23 mouse cellular contexts compared by ENCODE assay signal in the genomic region with DNA sequence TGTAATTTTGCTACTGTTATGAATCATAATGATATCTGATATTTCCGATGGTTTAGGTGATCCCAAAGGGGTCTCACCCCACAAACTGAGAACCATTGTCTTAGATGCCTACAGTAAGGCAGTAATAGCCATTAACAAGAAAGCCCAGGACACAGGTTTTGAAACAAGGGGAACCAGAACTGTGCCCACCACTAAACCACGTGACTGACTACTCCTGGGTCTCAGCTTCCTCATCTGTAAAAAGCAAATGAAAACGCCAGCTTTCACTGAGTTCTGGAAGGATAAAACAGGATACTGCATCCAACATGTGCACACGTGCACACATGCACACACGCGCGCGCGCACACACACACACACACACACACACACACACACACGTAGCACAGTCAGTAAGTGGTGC. TPM values are rescaled to one million over a fixed set of nuclear protein-coding genes. Genes with fewer than 3 reads are reported as not detected.
DNase-seq lines count a peak whose midpoint lies in the region; ATAC-seq and TF ChIP-seq lines count a peak whose summit lies in the region.
"Had no signal": no experiment of that assay in that cellular context is flagged by ENCODE, and none has a peak within 500 bp of the region (broad histone marks: within the 10 kb centered on the region; RNA-seq: fewer than 3 reads in every experiment).

No protein-coding gene starts in this region.

- peak; percentile 37 for ATAC-seq in common myeloid progenitor, adult 5-6 weeks (replicated peaks; ENCODE audit: low read depth, poor library complexity, severe bottlenecking)
- ATAC-seq in stomach, postnatal 0 days (ENCODE audit: low FRiP score, low TSS enrichment), result no peak
- no peak for ATAC-seq in intestine, embryonic 15.5 days
- ATAC-seq: forebrain, embryonic 14.5 days had no signal

- peaks cover 69% of the 10 kb centered on the region for H3K4me1 ChIP-seq in megakaryocyte, embryonic 14.5 days
- H3K4me1 ChIP-seq in stomach, postnatal 0 days (replicated peaks; ENCODE audit: control insufficient read depth, insufficient read depth), result no peaks in the 10 kb centered on the region
- no peaks in the 10 kb centered on the region for H3K4me1 ChIP-seq in intestine, embryonic 15.5 days (replicated peaks)
- H3K4me1 ChIP-seq: embryonic facial prominence, embryonic 15.5 days; forebrain, embryonic 10.5 days; heart, embryonic 15.5 days; hindbrain, embryonic 15.5 days had no signal

- H3K79me3 ChIP-seq in C2C12 (ENCODE audit: low read depth), result no peaks in the 10 kb centered on the region

- no peak for TF ChIP-seq EP300 in stomach, postnatal 0 days (optimal IDR thresholded peaks at IDR 0.05)

- no peaks in the 10 kb centered on the region for H3K27me3 ChIP-seq in C2C12 (ENCODE audit: control insufficient read depth, insufficient read depth, insufficient read length)
- H3K27me3 ChIP-seq in megakaryocyte, embryonic 14.5 days (replicated peaks), result peaks cover 12% of the 10 kb centered on the region
- no peaks in the 10 kb centered on the region for H3K27me3 ChIP-seq in stomach, postnatal 0 days (ENCODE audit: control insufficient read depth, insufficient read depth, low read length)
- no peaks in the 10 kb centered on the region for H3K27me3 ChIP-seq in intestine, embryonic 15.5 days (replicated peaks)
- H3K27me3 ChIP-seq: embryonic facial prominence, embryonic 15.5 days; heart, embryonic 15.5 days; hindbrain, embryonic 15.5 days had no signal

- TF ChIP-seq CTCF in C2C12 (IDR thresholded peaks at IDR 0.05; ENCODE audit: control insufficient read depth, insufficient read depth, insufficient read length), result no peak
- no peak for TF ChIP-seq CTCF in stomach, postnatal 0 days (IDR thresholded peaks at IDR 0.05; ENCODE audit: low read depth)

- no peaks in the 10 kb centered on the region for H3K79me2 ChIP-seq in C2C12 (ENCODE audit: control insufficient read depth, insufficient read depth)

- no peaks in the 10 kb centered on the region for H3K36me3 ChIP-seq in C2C12 (ENCODE audit: control insufficient read depth, insufficient read depth)
- no peaks in the 10 kb centered on the region for H3K36me3 ChIP-seq in megakaryocyte, embryonic 14.5 days (replicated peaks; ENCODE audit: low read length)
- H3K36me3 ChIP-seq in stomach, postnatal 0 days (ENCODE audit: control insufficient read depth, insufficient read depth, low read length), result no peaks in the 10 kb centered on the region
- H3K36me3 ChIP-seq in intestine, embryonic 15.5 days, result no peaks in the 10 kb centered on the region
- H3K36me3 ChIP-seq: embryonic facial prominence, embryonic 15.5 days; forebrain, embryonic 10.5 days; G1E; heart, embryonic 15.5 days; hindbrain, embryonic 15.5 days had no signal

- H3K9ac ChIP-seq in stomach, postnatal 0 days (ENCODE audit: low read length), result no peak overlapping the region
- H3K9ac ChIP-seq in intestine, embryonic 15.5 days, result no peak overlapping the region
- H3K9ac ChIP-seq: embryonic facial prominence, embryonic 15.5 days; heart, embryonic 15.5 days; hindbrain, embryonic 15.5 days had no signal

- DNase-seq in layer of hippocampus, adult 9-11 months, result peak; percentile 59
- DNase-seq in layer of hippocampus, adult 9-10 months (ENCODE audit: low spot score), result no peak
- DNase-seq in stomach, postnatal 0 days (ENCODE audit: low spot score), result no peak
- no peak for DNase-seq in layer of hippocampus, postnatal 10 days (ENCODE audit: low spot score in 2 of 2)
- DNase-seq: adrenal gland, postnatal 10 days; cerebellum, adult 18-20 months; cerebellum, adult 9-11 months; embryo, embryonic 11 days; gastrocnemius, postnatal 36 days; heart, adult 2 months; heart, postnatal 14 days had no signal

- no peak overlapping the region for H3K27ac ChIP-seq in stomach, postnatal 0 days (replicated peaks)
- no peak overlapping the region for H3K27ac ChIP-seq in intestine, embryonic 15.5 days
- H3K27ac ChIP-seq: embryonic facial prominence, embryonic 15.5 days; forebrain, embryonic 10.5 days; heart, adult 2 months; heart, embryonic 15.5 days; hindbrain, embryonic 15.5 days had no signal

- 89% methylated on average over 10 of the region's 10 CpGs for WGBS in stomach, postnatal 0 days
- 92% methylated on average over 10 of the region's 10 CpGs for WGBS in intestine, embryonic 15.5 days

- no peak overlapping the region for H3K4me2 ChIP-seq in stomach, postnatal 0 days (replicated peaks; ENCODE audit: low read depth)
- no peak overlapping the region for H3K4me2 ChIP-seq in intestine, embryonic 15.5 days (replicated peaks)
- H3K4me2 ChIP-seq: embryonic facial prominence, embryonic 15.5 days; heart, embryonic 11.5 days; heart, embryonic 15.5 days; hindbrain, embryonic 15.5 days had no signal

- H3K9me3 ChIP-seq in megakaryocyte, embryonic 14.5 days, result no peaks in the 10 kb centered on the region; the same call in 1 of the 2 replicates
- H3K9me3 ChIP-seq in stomach, postnatal 0 days (ENCODE audit: control insufficient read depth, low read length), result no peaks in the 10 kb centered on the region
- no peaks in the 10 kb centered on the region for H3K9me3 ChIP-seq in intestine, embryonic 15.5 days
- H3K9me3 ChIP-seq: embryonic facial prominence, embryonic 15.5 days; forebrain, embryonic 10.5 days; G1E; heart, embryonic 15.5 days; hindbrain, embryonic 15.5 days had no signal

- H3ac ChIP-seq in C2C12 (ENCODE audit: control insufficient read depth, insufficient read length, low read depth), result no peak overlapping the region

- no peak overlapping the region for H3K4me3 ChIP-seq in C2C12 (ENCODE audit: insufficient read depth, poor library complexity, severe bottlenecking)
- H3K4me3 ChIP-seq in megakaryocyte, embryonic 14.5 days (replicated peaks), result peak overlapping the region; percentile 2
- H3K4me3 ChIP-seq in stomach, postnatal 0 days (ENCODE audit: low read depth, low read length), result no peak overlapping the region
- H3K4me3 ChIP-seq in intestine, embryonic 15.5 days (replicated peaks), result no peak overlapping the region
- H3K4me3 ChIP-seq: embryonic facial prominence, embryonic 15.5 days; erythroblast, embryonic 14.5 days; forebrain, embryonic 10.5 days; heart, adult 2 months; heart, embryonic 15.5 days; hindbrain, embryonic 15.5 days had no signal

TF ChIP-seq in C2C12, 6 proteins besides CTCF, POLR2A, EP300 and RAD21:
- TF ChIP-seq CEBPB (IDR thresholded peaks at IDR 0.05; ENCODE audit: low read depth) (no peak), USF1 (IDR thresholded peaks at IDR 0.05; ENCODE audit: low read depth) (peak; percentile 13)

RNA-seq across cellular contexts. Expression of a gene that starts 13.9 kb away (rescaled TPM):
- 1.8 TPM for polyA plus RNA-seq in C2C12 (2012; fragmentation: generic; extraction: Trizol)
- total RNA-seq in common myeloid progenitor, adult 5-6 weeks (2017), result 1.2 and 1.7 TPM in 2 replicates
- 9.7 and 29.4 TPM in 2 replicates for polyA plus RNA-seq in megakaryocyte, embryonic 14.5 days (2012; ENCODE audit: insufficient read depth, low replicate concordance)
- 0.40 and 0.90 TPM in 2 replicates for polyA plus RNA-seq in stomach, postnatal 0 days (2015; fragmentation: Nextera tagmentation; extraction: Ambion mirVana)
- 1 to 10 TPM; 4.3 to 6.6 TPM for total RNA-seq in layer of hippocampus, postnatal 10 days (2021)
- 0.89 and 1.0 TPM in 2 replicates for polyA plus RNA-seq in intestine, embryonic 15.5 days (2015; fragmentation: Nextera tagmentation; extraction: Ambion mirVana)
- polyA plus RNA-seq: erythroblast, embryonic 14.5 days; G1E had no signal
